Mouse (Mus musculus) embryonic fibroblast, embryonic 13.5 days (primary cell): Measurements from ENCODE around the gene Trim43c. TPM values are rescaled to one million over a fixed set of nuclear protein-coding genes. Genes with fewer than 3 reads are reported as not detected.
"Not testable (repeated sequence)": the region's sequence is repeated elsewhere in the genome, so short reads cannot be mapped to it uniquely, and the experiment has no call there.

Experiments
- H3K27ac ChIP-seq: 2 replicates; pipeline ENCODE4 v1.5.1; 2012; ENCODE audit warnings: low read length, control low read depth, inconsistent platforms; ENCODE audit not compliant: insufficient read depth
- H3K4me1 ChIP-seq: 2 replicates; pipeline ENCODE4 v1.6.1; 2011; ENCODE audit warnings: low read length; ENCODE audit not compliant: control insufficient read depth, insufficient read depth
- H3K4me3 ChIP-seq: 2 replicates; pipeline ENCODE4 v1.5.1; 2011; ENCODE audit warnings: mild to moderate bottlenecking, control low read depth, low read length; ENCODE audit not compliant: insufficient read depth
- POLR2A ChIP-seq: IDR thresholded peaks from 2 replicates; pipeline ENCODE4 v1.6.1; 2011; ENCODE audit warnings: low read depth, mild to moderate bottlenecking, control low read depth, low read length, moderate library complexity
- polyA plus RNA-seq: library from polyadenylated mRNA; stranded (reverse); fragments of >200 nt; gene quantifications from 2 replicates; pipeline ENCODE4 v1.2.4, GENCODE M21; 2011; ENCODE audit warnings: low read depth; ENCODE audit not compliant: missing spikeins, insufficient read length

The Trim43c gene
- polyA plus RNA-seq: not detected in 2 replicates

DNA sequence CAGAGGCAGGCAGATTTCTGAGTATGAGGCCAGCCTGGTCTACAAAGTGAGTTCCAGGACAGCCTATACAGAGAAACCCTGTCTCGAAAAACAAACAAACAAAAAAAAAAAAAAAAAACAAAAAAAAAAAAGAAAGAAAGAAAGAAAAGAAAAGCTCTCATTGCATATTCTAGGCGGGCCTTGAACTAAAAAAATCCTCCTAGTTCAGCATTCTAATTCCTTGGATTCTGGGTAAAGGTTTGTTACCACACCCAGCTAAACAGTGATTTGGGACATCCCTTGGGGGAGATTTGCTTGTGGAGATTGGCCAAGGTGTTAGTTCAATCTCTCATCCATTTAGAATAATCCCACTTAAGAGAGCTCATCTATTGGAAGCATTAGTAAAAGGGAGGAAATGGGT lies at the start of gene Trim43c:
TSS of gene Trim43c (plus strand) at position 301 of the 400 bp plus-strand sequence.
- not testable (repeated sequence) for H3K27ac ChIP-seq, H3K4me3 ChIP-seq, H3K4me1 ChIP-seq

DNA sequence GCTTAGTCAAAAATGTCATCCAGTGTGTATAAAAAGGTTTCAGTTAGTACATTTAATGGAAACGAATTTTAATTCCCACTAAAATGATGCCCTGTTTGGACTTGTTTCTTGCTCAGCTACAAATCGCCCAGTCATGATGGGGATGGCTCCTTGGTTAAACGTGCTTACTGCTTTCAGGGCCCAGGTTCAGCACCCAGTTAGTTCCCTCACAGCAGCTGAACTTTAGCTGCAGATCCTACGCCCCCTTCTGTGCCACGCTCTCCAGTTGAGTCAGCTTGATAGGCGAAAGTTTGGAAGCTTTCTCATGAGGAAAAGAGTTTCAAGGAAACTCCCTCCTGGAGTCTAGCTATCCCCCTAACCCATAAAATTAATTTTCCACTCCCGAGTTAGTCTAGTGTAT lies 14.1 kb downstream of the Trim43c start:
- not testable (repeated sequence) for H3K4me3 ChIP-seq, H3K4me1 ChIP-seq, H3K27ac ChIP-seq

DNA sequence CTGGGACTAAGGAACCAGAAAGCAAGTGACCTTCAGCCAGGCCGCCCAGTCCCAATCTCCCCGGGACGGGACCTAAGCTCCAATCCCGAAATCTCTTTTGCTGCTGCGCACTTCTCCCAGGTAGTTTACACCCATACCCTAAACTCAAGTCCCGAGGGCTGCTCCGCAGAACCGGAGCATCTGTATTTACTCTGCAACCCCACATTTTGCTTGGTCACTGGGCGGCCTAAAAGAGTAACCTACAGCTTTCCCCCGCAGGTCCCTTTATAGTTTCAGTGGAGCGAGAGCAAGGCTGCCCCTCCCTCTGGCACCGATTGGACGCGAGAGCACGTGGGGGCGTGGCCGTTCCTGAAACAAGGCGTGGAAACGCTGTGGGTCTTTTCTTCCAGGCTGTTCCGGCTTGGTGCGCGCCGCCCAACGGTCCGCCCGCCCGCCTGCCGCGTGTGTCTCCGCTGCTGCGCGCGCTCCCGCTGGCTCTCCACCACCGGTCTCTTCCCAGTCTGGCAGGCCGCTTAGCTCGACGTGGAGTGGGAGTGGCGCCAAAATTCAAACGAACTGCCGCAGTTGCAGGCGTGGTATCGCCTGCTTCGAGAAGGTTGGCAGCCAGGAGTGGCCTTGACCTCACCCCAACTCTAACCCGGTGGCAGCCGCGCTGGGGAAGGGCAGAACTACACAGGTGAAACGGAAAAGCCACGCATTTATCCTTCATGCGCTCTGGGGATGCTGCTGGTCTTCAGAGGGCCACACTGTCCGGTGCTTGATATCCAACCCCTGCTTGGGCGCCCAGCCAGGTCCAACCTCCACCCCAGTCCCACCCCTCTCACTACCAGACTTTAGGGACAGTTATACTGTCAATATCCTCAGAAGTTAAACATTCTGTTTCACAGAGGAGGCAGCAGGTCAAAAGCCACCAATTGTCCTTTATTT lies 19.9 kb downstream of the Trim43c start:
- peak; percentile 58 for TF ChIP-seq POLR2A
- Histone ChIP-seq H3K27ac (peak overlapping the region; percentile 58; the same call in 1 of the 2 replicates), H3K4me3 (peak overlapping the region; percentile 59)
- not testable (repeated sequence) for H3K4me1 ChIP-seq

Other genes starting within 250 kb of the Trim43c start
- 21.1 and 21.4 TPM in 2 replicates for gene Mthfsl, start 118.9 kb upstream of the Trim43c start, polyA plus RNA-seq
- not detected in 2 replicates for gene Bcl2a1d, start 107.2 kb upstream of the Trim43c start, polyA plus RNA-seq
- not detected in 2 replicates for gene Bcl2a1a, start 117.7 kb downstream of the Trim43c start, polyA plus RNA-seq